Mouse (Mus musculus) T-helper 1 cell (primary cell): ENCODE results near the gene Dync1i1.

Experiments used
- in situ Hi-C: fragments of 300-600 bp; cut with MboI, MseI; formaldehyde crosslinking; loops from one replicate; pipeline ENCODE4 v1.15.1; 2025; ENCODE audit warnings: high pct_unique_total_duplicates

Dync1i1 gene

GRCm38 (mm10) chr6:5855526-5855925, 130.1 kb downstream of the Dync1i1 start:
- in situ Hi-C loops: no loop called here

DNA sequence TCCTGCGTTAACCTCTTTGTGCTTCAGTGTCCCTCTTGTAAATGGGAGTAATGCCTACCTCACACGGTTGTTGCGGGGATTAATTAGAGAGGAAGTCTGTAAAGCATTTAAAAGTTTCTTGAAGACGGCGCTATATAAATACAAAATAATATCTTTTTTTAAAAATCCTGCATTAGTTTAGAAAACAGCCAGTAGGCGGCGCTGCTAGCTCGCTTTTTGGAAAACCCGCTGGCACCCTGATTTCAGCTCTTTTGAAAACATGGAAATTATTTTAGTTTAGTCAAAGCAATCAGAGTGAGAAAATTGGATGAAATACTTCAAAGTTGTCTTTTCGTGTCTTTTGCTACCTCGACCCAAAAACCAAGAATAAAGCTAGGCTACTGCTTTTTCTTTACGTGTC, 132.9 kb downstream of the Dync1i1 start:
- in situ Hi-C loops: no loop called here

- in situ Hi-C loops: no loop called here
Measured at GRCm38 (mm10) chr6:5858901-5859598, 133.6 kb downstream of the Dync1i1 start.

GRCm38 (mm10) chr6:5859630-5860029, 134.2 kb downstream of the Dync1i1 start:
- in situ Hi-C loops: no loop called here

DNA sequence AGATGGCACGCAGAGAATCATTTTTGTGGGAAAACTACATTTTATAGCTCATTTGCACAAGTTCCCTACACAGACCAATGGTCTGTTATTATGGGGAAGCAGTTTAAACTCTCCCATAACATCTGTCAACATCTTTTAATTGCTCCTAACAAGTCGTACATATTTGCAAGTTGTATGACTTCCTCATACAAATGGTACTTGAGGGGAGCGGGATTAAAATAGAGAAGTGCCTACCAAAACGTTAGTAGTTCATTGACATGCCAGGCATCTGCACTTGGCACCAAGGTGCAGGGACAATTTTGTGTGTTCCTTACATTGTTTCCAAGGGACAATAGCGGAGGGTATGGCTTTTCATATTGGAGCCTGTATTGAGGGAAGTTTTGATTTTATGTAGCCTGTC, 140.7 kb downstream of the Dync1i1 start:
- in situ Hi-C loops: no loop called here

GRCm38 (mm10) chr6:5867221-5867620, 141.8 kb downstream of the Dync1i1 start:
- in situ Hi-C loops: no loop called here

DNA sequence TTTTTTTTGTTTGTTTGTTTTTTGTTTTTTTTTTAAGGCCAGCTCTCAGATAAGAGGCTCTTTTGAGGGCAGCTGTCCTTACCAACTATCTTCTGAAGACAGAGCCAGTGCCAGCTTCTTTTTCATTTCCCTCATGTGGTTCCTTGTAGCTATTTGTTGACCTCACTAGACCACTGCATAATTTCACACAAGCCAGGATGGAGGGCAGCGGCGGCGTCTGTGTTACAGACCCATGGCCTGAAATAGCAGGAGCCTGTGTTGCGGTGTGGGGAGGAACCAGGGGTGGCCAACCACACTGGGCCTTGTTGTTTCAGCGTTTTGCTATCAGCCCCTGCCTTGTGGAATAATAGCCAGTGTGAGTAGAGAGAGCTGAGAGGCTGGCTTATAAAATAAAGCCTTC, 145.6 kb downstream of the Dync1i1 start:
- in situ Hi-C loops: no loop called here

DNA sequence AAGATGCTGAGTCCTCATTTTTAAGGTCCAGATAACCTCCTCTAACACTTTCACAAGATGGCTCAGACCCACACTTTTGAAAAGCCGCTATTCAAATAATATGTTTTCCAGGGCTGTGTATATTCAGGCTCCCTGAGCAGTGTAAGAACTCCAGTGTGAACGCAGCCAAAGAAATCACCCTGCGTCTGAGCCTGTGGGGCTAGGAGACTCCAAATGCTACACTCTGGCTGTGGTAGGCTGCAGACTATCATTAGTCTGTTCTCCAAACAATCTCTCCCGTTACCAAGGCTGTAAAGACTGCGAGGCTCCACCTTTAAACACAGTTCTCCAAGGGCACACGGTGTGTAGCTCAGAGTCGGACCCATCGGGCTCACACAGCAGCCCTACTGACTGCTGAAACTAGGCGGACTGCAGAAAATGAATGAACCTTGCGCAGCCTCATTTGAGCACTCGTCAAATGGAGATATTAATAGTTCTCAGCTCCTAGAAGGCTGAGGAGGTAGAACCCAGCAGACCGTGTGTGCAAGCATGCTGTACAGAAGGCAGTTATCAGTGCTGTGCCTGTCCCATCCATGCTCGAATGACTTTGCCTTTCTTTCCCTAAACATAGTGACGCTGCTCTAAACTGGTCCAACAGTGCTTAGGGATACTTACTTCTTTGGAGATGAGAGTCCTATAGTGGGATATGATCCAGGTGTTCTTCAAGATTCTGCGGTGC, 146.3 kb downstream of the Dync1i1 start:
- in situ Hi-C loops: no loop called here

DNA sequence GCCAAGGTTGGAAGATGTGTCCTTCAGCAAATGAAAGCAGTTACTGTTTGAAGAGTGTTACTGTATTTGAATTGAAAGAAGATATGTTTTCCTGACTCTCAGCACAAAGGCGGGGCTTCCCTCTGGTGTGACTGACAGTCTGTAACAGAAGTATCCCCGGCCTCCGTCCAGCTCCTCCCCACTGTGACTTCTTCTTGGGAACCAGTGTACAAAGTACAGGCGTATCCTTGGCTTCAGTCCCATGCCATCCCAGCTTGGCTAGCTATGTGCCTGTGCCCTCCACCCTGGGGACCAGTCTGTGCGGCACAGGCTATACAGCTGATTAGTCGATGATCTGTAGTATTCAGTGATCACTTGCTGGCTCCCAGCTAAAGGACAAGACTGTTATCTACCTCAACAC, 163.9 kb downstream of the Dync1i1 start:
- in situ Hi-C loops: no loop called here

DNA sequence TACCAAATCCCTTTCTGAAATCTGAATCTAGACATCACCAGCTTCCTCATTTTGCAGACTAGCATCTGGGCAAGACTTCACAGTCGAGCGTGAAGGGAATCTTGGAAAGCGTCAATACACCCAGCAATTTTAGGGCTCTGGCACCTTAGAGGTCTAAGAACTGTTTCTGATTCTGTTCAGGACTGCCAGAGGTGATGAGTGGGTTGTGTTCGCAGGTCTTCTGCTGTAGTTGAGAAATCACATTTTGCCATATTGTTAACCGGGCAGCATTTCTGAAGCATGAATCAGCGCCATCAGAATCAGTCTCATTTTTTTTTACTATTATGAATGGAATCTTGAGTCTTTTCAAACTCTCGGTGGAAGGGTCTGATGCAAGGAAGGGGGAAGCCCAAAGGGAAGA, 185.9 kb downstream of the Dync1i1 start:
- in situ Hi-C loops: no loop called here

DNA sequence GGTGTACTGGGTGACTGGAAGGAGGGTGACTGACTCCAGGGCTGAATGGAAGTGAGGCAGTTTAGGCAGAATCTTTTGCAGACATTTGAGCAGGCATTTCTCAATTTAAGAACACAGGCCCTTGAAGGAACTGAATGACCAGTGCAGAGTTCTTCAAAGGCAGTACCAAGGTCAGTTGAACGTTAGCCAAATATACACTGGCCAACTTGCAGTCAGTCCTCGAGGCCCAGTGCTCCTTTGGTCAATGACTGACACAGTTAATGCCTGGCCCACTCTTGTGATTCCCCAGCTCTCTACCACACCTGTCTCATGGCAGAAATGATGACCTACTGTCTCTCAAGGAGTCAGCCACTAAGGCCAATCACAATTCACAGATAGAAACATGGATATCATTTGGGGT, 189.6 kb downstream of the Dync1i1 start:
- in situ Hi-C loops: no loop called here

DNA sequence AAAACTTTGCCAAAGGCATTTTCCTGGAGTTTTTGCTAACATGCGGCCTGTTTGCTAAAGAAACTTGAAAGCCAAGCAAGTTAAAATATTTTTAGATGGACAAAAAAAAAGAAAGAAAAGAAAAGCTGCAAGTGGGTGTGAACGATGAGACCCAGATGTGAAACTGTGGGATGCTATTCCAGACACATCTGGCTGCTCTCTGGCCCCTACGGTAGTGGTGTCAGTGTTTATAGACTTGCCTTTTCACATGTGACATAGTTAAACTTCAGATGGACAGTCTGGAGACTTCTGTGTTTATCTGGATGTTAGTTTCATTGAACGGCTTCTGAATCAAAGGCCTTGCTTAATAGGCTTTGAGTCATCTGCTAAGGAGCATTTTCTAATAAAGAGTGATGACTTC, 195.2 kb downstream of the Dync1i1 start:
- in situ Hi-C loops: no loop called here

- in situ Hi-C loops: no loop called here
Measured at GRCm38 (mm10) chr6:5922676-5923075, 197.2 kb downstream of the Dync1i1 start.

DNA sequence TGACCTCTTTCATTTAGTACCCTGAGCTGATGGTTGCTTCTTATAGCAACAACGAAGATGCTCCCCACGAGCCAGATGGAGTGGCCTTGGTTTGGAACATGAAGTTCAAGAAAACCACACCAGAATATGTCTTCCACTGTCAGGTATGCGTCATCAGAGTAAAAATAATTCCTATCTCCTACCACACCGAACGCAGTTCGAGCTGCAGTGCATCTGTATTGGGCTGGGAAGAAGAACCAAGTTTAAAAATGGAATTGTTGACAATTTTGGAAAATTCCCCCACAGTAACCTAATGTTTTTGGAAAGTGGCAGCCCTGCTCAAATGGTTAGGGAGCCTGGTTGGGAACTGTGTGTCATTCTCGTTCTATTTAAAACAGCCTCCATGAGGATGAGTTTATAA, 197.7 kb downstream of the Dync1i1 start:
- in situ Hi-C loops: no loop called here

DNA sequence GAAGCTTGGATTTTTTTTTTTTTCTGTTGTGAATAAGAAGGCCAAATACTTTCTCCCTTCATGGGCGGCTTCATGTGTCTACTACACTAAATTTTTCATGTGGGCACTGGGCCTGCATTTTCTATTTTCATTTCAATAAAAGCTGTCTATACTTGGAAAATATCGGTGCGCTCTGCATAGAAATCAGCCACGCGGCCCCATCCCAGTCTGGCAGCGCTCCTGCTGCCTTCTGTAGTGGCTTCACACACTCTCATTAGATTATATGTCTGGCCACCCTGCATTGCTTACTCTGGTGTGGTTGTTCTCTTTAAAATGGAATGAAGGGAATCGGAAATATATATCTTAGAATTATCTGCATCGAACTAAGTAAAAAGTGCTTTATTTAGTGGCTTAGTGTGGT, 204.7 kb downstream of the Dync1i1 start:
- in situ Hi-C loops: no loop called here

GRCm38 (mm10) chr6:5935587-5936353, 210.3 kb downstream of the Dync1i1 start:
- in situ Hi-C loops: no loop called here

DNA sequence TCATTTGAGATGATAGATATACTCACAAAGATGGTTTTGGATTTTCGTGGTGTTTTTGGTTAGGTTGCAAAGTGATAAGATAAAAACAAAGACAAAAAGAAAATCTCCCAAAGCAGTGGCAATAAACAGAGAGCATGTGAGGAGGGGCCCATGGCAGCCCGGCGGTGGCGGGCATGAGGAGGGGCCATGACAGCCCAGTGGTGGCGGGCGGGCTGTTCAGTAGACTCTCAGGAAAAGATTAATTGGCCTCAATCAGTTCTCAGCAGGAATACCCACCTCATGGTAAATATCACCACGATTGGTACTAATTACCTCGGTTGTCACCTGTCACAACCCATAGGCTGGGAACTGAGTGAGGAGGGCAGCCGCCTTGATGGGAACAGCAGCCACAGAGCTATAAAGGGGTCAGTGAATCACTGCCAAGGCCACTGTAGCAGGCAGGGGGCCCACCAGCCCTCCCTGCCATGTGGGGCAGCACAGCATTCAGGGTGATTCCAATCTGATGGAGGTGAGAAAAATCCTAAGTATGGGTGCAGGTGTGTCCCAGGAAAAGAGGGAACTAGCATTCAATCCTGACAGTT, 224.5 kb downstream of the Dync1i1 start:
- in situ Hi-C loops: no loop called here

GRCm38 (mm10) chr6:5956316-5956913, 231.0 kb downstream of the Dync1i1 start:
- in situ Hi-C loops: no loop called here

DNA sequence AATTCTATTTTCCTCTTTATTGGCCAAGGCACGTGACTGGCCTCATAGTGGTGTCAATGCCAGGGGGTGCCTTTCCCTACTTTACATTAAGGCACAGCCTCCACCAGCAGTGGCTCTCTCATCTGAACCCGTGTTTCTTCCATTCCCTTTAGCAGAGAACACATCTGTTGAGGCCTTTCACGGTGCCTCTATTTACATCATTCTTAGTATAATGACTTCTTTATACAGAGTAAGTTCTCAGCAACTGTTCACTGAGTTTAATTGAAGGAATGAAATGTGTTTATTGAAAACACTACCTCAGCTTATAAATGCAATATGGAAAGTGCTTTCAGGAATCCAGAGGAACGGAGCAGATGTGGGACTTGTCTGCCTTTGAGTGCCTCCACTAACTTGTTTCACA, 235.3 kb downstream of the Dync1i1 start:
- in situ Hi-C loops: no loop called here

DNA sequence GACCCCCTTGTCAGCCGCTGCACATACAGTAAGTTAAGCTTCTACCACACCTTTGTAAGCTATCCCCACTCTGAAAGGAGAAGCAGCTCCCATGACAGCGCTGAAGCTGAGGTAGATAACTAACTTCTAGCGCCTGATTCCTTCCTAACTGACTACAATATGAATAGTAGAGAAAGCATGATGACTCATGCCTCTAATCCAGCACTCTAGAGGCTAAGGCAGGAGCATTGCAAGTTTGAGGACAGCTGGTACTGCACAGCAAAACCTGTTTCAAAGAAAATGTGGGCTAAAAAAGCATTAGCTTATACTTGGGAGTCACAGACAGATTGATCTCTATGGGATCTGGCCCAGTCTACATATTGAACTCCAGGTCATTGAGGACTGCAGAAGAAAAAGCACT, 236.5 kb downstream of the Dync1i1 start:
- in situ Hi-C loops: no loop called here

- in situ Hi-C loops: no loop called here
Measured at GRCm38 (mm10) chr6:5966376-5966775, 240.9 kb downstream of the Dync1i1 start.
